Mouse (Mus musculus) thymus, adult 2 months (tissue): ENCODE data around the gene Proca1. TPM values are rescaled to one million over a fixed set of nuclear protein-coding genes. Genes with fewer than 3 reads are reported as not detected.
A peak's percentile ranks its signal among the peaks of the same experiment; 100 is the strongest.

Source experiments
- DNase-seq: peaks from one replicate; pipeline ENCODE4 v3.0.0; 2021
- H3K27ac ChIP-seq: fragments of 200-500 bp; 2 replicates; pipeline ENCODE4 v1.5.1; 2012; ENCODE audit warnings: low read length, control low read depth; ENCODE audit not compliant: control insufficient read depth, insufficient read depth
- H3K27me3 ChIP-seq: fragments of 200-500 bp; 2 replicates; pipeline ENCODE4 v1.6.1; 2012; ENCODE audit warnings: mild to moderate bottlenecking, low read length, moderate library complexity, mixed read lengths; ENCODE audit not compliant: control insufficient read depth, insufficient read depth
- H3K36me3 ChIP-seq: fragments of 200-500 bp; 2 replicates; pipeline ENCODE4 v1.6.1; 2012; ENCODE audit warnings: mild to moderate bottlenecking, low read length, moderate library complexity; ENCODE audit not compliant: control insufficient read depth, insufficient read depth
- H3K4me1 ChIP-seq: fragments of 200-500 bp; replicated peaks from 2 replicates; pipeline ENCODE4 v1.6.1; 2012; ENCODE audit warnings: low read length; ENCODE audit not compliant: control insufficient read depth, insufficient read depth
- H3K4me3 ChIP-seq: fragments of 200-500 bp; 2 replicates; pipeline ENCODE4 v1.5.1; 2012; ENCODE audit warnings: mild to moderate bottlenecking, low read length, control low read depth, moderate library complexity; ENCODE audit not compliant: control insufficient read depth, insufficient read depth
- CTCF ChIP-seq: fragments of 200-500 bp; IDR thresholded peaks from 2 replicates; pipeline ENCODE4 v1.5.1; 2012; ENCODE audit warnings: mild to moderate bottlenecking, control low read depth, low read length, moderate library complexity, borderline replicate concordance; ENCODE audit not compliant: control insufficient read depth, poor library complexity, insufficient read depth; ENCODE audit errors: extremely low read depth
- POLR2A ChIP-seq: fragments of 200-500 bp; IDR thresholded peaks from 2 replicates; pipeline ENCODE4 v1.6.1; 2012; ENCODE audit warnings: mild to moderate bottlenecking, low read length, control low read depth, moderate library complexity; ENCODE audit not compliant: control insufficient read depth, poor library complexity, insufficient read depth; ENCODE audit errors: extremely low read depth
- WGBS: fragments of 180-500 bp; shearing (Covaris S2); methylation state at CpG from one replicate; pipeline ENCODE4 v1.1.7; 2018; 5-methylcytosine and 5-hydroxymethylcytosine counted together
- polyA plus RNA-seq: library from polyadenylated mRNA; depleted of rRNA; stranded (reverse); fragments of >200 nt; gene quantifications from 2 replicates; pipeline ENCODE4 v1.2.3, GENCODE M21; 2012

Proca1 gene
- polyA plus RNA-seq, 1 experiment = 0.66 TPM

DNA sequence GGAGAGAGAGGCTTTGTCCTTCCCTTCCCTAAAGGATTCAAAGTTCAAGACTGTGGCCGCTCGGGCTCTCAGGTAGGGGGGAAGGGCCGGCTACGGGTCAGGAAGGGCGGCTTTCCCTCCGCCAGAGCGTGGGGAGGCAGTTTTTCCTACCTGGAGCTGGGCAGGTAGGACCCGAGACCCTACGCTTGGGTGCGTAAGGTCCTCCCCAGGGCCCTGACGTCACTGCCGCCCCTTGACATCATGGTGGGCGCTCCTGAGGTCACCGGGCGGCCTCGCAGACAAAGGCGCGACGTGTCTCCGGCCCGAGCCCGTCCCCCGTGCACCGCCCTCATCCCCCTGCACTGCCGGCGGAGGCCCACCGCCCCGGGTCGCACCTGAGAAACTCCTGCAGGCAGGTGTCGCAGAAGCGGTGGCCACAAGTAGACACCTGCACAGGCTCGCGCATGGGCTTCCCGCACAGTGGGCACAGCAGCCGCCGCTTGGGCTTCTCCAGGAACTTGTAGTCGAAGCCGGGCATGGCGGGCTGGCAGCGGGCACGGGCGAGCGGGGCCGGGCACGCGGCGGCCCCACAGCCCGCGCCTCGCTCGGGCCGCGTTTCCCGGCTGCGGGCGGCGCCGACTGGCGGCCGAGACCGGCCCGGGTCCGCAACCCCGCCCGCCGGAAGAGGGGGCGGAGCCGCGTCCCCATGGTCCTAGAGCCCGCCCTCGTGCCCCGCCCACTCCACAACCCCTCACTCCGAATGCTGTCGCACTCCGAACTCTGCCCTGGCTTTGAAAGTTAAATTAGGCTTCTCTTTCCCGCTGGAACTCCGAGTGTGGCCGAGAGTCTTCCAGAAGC is 28.1 kb upstream of the Proca1 start, which contains the start of gene Traf4:
TSS of gene Traf4 (minus strand) at position 666 of the 837 bp plus-strand sequence.
- under 1% methylated on average over 75 of the region's 78 CpGs for WGBS
- TF ChIP-seq CTCF (peak; percentile 60; the same call in 1 of the 2 replicates), POLR2A (peak; percentile 96)
- Histone ChIP-seq H3K4me3 (peak within 1 kb of the TSS; percentile 87), H3K27ac (peak within 1 kb of the TSS; percentile 82), H3K27me3 (no peaks in the 10 kb centered on the region), H3K4me1 (peaks cover 36% of the 10 kb centered on the region), H3K36me3 (peaks cover 14% of the 10 kb centered on the region)
- DNase-seq = peak; percentile 89

DNA sequence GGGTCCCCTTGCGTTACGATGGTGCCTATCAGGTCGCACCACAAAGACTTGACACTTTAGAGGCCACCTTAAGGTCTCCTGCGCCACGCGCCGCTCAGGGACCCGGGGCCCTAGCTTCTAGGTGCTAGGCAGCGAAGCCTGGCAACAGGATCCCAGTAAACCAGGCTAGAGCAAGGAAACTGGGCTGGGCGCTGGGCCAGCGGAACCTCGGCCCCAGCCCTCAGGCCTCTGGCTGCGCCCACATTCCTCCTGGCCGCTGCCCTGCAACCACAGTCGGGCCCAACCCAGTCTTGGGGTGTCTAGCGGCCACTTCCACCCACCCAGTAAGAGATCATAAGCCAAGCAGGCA is 27.5 kb upstream of the Proca1 start:
- no peaks in the 10 kb centered on the region for H3K27me3 ChIP-seq
- TF ChIP-seq POLR2A (no peak), CTCF (no peak)
- 6% methylated on average over 16 of the region's 16 CpGs for WGBS
- no peak overlapping the region for H3K27ac ChIP-seq
- peaks cover 8% of the 10 kb centered on the region for H3K36me3 ChIP-seq
- H3K4me3 ChIP-seq = peak overlapping the region; percentile 46
- peaks cover 36% of the 10 kb centered on the region for H3K4me1 ChIP-seq
- no peak for DNase-seq

DNA sequence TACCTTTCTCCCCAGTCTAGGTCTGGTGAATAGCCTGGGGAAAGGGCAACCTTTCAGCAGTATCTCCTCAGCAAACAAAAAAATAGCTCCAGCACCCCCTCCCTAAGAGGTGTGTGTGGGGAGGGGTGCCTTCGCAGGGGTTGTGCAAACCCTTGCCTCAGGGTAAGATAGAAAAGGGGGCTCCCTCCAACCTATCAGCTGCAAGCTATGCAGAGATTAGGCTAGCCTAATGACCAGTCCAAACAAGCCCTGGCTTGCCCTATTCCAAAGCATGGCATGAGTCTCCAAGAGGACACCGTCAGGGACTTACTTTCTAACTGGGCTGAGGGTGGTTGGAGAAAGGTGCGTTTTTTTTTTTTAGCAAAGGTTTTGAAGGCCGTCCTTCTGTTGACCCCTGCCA is 27.0 kb upstream of the Proca1 start:
- no peak for DNase-seq
- no peaks in the 10 kb centered on the region for H3K27me3 ChIP-seq
- TF ChIP-seq CTCF (no peak), POLR2A (no peak)
- WGBS = 86% methylated on average over 4 of the region's 4 CpGs
- H3K4me1 ChIP-seq = peaks cover 36% of the 10 kb centered on the region
- H3K4me3 ChIP-seq = no peak overlapping the region
- H3K27ac ChIP-seq = no peak overlapping the region
- H3K36me3 ChIP-seq = peaks cover 5% of the 10 kb centered on the region

DNA sequence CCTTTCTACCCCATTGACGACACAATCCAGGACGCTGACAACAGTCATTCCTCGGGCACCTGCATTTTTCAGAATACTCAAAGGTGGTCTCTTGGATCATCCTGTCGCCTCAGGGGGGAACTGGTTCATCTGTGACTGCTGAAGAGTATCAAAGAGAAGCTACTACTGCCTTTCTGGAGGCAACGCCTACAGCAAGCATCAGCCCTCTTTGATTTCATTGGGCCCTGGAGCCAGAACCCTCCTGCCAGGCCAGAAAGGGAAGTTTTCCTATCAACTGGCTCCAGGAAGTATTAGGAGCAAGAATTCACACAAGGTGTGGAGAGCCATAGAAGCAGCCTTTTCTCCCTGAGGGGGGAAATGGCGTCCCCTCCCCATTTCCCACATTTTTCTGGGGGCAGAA is 26.6 kb upstream of the Proca1 start:
- no peaks in the 10 kb centered on the region for H3K27me3 ChIP-seq
- H3K27ac ChIP-seq = no peak overlapping the region
- TF ChIP-seq POLR2A (no peak), CTCF (no peak)
- H3K4me1 ChIP-seq = peaks cover 36% of the 10 kb centered on the region
- WGBS = 89% methylated on average over 6 of the region's 6 CpGs
- no peak overlapping the region for H3K4me3 ChIP-seq
- no peak for DNase-seq
- H3K36me3 ChIP-seq = peaks cover 4% of the 10 kb centered on the region; the same call in 1 of the 2 replicates

DNA sequence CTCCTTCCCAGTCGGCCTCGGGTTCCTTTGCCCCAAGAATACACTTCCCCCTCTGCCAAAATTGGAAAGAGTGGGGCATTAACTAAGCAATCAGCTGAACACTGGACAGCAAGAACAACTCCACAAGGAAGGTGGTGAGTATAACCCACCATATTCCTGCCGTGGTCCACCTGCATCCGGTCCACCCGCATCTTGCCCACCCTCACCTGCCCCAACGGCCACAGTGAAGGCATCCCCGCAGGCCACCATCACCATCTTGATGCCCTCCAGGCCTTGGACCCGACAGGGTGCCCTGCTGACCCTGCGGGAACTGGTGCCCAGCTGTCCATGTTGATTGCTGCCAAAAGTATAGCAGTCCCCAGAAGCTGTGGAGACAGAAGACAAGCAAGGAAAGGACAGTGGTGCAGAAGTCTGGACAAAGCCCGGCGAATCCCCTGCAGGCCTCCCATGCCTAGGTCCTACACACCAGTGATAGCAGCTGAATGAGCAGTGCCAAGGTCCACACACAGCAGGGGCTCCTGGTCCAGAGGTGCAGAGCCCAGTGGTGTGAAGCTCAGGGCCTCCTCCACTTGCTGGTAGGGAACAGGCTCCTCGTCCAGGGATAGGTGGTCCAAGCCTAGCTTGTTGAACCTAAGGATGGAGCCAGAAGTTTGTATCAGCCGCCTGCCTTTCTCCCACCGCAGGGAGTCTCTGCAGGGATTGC is 25.8 kb upstream of the Proca1 start:
- H3K36me3 ChIP-seq = no peaks in the 10 kb centered on the region
- no peaks in the 10 kb centered on the region for H3K27me3 ChIP-seq
- no peak for DNase-seq
- H3K4me3 ChIP-seq = no peak overlapping the region
- H3K4me1 ChIP-seq = peaks cover 30% of the 10 kb centered on the region
- TF ChIP-seq POLR2A = no peak
- no peak for TF ChIP-seq CTCF
- no peak overlapping the region for H3K27ac ChIP-seq
- WGBS = 96% methylated on average over 14 of the region's 14 CpGs

DNA sequence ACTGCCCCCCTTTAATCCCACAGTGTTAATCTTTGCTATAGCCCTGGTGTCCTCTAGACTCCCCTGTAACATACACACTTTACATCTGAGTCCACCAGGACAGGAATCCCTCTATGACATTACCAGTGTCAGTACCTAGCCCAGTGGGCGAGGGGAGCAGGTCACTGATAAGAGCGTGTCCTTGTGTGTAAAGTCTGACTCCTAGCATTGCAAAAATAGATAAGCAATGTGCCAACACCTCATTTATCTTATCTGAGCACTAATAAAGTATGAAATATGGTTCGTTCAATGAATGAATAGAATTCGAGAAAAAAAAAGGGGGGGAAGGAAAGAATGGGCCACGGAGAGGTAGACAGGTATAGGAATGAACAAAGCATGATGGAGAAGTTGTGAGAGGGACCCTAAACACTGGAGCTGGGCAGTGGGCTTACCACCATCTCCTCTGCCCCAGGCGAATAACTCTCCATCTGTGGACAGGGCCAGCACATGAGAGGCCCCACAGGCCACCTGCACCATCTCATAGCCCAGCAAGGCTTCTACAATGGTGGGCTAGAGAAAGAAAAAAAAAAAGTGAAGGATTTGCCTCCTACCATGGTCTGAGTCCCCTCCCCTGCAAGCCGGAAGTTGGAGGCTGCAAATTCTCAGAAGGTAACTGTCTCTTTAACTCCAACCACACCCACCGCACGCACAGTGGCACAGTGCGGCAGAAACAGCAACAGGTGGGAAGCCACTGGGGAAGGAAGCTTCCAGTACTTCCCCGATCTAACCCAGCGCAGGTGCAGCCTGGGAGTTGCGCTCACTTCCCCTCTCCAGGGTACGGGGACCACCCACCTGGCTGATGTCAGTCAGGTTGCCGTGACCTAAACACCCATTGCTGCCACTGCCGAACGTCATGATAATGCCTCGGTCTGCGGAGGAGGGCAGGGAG is 24.4 kb upstream of the Proca1 start:
- Histone ChIP-seq H3K27me3 (no peaks in the 10 kb centered on the region), H3K4me3 (peak overlapping the region; percentile 35), H3K27ac (peak overlapping the region; percentile 80), H3K36me3 (no peaks in the 10 kb centered on the region), H3K4me1 (peaks cover 17% of the 10 kb centered on the region)
- WGBS = 21% methylated on average over 19 of the region's 19 CpGs
- 0 out of 2 replicates have a peak, but pooled peaks have one; percentile 26 for TF ChIP-seq CTCF
- 0 out of 2 replicates have a peak, but pooled peaks have one; percentile 41 for TF ChIP-seq POLR2A
- peak; percentile 82 for DNase-seq

DNA sequence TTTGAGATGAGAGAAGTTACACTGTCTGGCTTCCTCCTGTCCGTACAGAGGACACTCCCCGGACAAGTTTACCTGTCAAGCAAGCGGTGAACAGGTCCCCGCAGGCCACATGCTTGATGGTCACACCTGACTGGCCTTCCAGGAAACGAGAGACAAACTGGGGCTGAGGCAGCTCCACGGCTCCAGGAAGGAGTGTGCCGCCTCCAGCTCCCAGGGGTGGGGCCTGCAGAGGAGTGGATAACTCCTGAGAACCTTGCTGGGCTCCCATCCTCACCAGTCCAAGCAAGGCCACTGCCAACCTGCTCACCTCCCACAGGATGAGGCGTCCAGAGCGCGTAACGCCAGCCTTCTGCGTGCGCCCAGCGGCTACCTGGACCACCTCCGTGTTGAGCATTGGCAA is 22.9 kb upstream of the Proca1 start:
- Histone ChIP-seq H3K36me3 (no peaks in the 10 kb centered on the region), H3K27me3 (no peaks in the 10 kb centered on the region), H3K4me1 (peaks cover 17% of the 10 kb centered on the region), H3K27ac (no peak overlapping the region), H3K4me3 (no peak overlapping the region)
- no peak for DNase-seq
- no peak for TF ChIP-seq CTCF
- no peak for TF ChIP-seq POLR2A
- 94% methylated on average over 15 of the region's 15 CpGs for WGBS
